Mouse (Mus musculus) heart, adult 10 weeks (tissue): ENCODE data around the gene Slc5a3. TPM values are rescaled to one million over a fixed set of nuclear protein-coding genes. Genes with fewer than 3 reads are reported as not detected.

Experiments used
- polyA plus RNA-seq: library from polyadenylated mRNA; stranded (reverse); fragments of 350-450 nt; fragmentation: Illumina TruSeq; extraction: RNeasy Lipid Tissue Mini Kit (QIAGEN cat#74804); gene quantifications from one replicate; pipeline ENCODE4 v1.2.3, GENCODE M21; 2014; ENCODE audit warnings: low read depth, low replicate concordance

Gene Slc5a3
- polyA plus RNA-seq: 2.4 TPM

DNA sequence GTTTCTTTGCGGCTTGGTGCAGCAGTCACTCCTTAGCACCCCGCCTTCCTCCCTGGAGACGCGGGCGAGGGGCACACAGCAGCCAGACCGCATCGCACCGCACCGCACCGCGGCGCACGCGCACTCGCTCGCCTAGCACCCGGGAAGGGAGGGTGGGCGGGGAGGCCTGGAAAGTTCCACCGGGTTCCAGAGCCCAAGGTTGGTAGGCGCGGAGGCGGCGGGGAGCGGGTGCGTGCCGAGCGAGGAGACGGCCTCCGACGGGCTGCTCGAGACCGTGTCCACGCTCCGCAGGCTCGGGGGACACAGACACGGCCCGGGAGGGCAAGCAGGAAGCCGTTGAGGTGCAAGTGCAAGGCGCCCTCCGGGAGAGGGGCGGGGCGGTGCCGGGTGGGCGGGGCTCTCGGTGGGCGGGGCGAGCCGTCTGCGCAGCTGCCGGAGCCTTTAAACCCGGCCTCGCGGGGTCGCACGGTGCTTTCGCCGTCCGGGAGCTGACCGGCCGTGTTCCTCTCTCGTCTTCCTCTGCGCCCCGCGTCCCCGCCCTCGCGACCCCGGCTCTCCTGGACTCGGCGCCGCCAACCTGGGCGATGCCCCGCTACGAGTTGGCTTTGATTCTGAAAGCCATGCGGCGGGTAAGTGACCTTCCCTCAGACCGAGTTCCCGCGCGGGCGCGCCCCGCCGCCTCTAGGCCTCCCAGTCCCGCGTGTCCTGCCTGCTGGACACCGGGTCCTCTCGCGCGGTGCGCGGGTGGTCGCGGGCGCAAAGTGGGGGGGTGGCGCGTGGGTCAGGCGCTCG lies at the start of gene Slc5a3, which contains the start of the genes Mrps6 and Gm49711:
Gene Slc5a3, plus strand, starts transcription at position 471 of the 792 bp plus-strand sequence.
Gene Mrps6, plus strand, starts transcription at position 419 of the 792 bp plus-strand sequence.
Gene Gm49711, plus strand, starts transcription at position 465 of the 792 bp plus-strand sequence.

Other genes starting within 250 kb of the Slc5a3 start
- gene Mrps6, start 52 bp upstream of the Slc5a3 start, polyA plus RNA-seq: 89.2 TPM
- not detected for gene Gm49711, start within 50 bp of the Slc5a3 start, polyA plus RNA-seq
- gene Kcne2, start 234.1 kb downstream of the Slc5a3 start, polyA plus RNA-seq: not detected
- 183 TPM for gene Smim11, start 243.0 kb downstream of the Slc5a3 start, polyA plus RNA-seq